Mouse (Mus musculus) olfactory bulb, adult 2 months (tissue): ENCODE results near the gene Catsper2.

Source experiments
- CTCF ChIP-seq: fragments of 200-500 bp; IDR thresholded peaks from 2 replicates; pipeline ENCODE4 v1.5.1; 2012; ENCODE audit warnings: low read depth, mild to moderate bottlenecking, low read length, moderate library complexity; ENCODE audit not compliant: insufficient read depth
- POLR2A ChIP-seq: fragments of 200-500 bp; IDR thresholded peaks from 2 replicates; pipeline ENCODE4 v1.6.1; 2012; ENCODE audit warnings: mild to moderate bottlenecking, low read depth, low read length, moderate library complexity; ENCODE audit not compliant: insufficient read depth

- TF ChIP-seq CTCF (no peak), POLR2A (no peak)
Observed at GRCm38 (mm10) chr2:121444178-121444577, 30.6 kb upstream of the Catsper2 start, which contains the start of gene Ell3.
